Mouse (Mus musculus) heart, postnatal 0 days (tissue): Measurements from ENCODE around the gene Oxa1l.

Experiments used
- CTCF ChIP-seq: IDR thresholded peaks from 2 replicates; pipeline ENCODE4 v1.5.1; 2016; ENCODE audit warnings: antibody characterized with exemption, control low read depth, low read depth
- EP300 ChIP-seq: IDR thresholded peaks from 2 replicates; pipeline ENCODE4 v1.6.1; 2016; ENCODE audit warnings: antibody characterized with exemption, low read depth

- TF ChIP-seq CTCF (peak; percentile 11; the same call in 1 of the 2 replicates), EP300 (no peak)
Measured at GRCm38 (mm10) chr14:54408336-54409056, 47.9 kb downstream of the Oxa1l start.
